Mouse (Mus musculus): ENCODE measurements around the gene Pid1. TPM values are rescaled to one million over a fixed set of nuclear protein-coding genes. Genes with fewer than 3 reads are reported as not detected.

Pid1 gene
- polyA plus RNA-seq, 1 experiment from 2014 or later, result 38.9 TPM

- Histone ChIP-seq H3K27ac (no peak overlapping the region), H3K4me3 (no peak overlapping the region), H3K27me3 (no peaks in the 10 kb centered on the region), H3K9ac (no peak overlapping the region), H3K9me3 (no peaks in the 10 kb centered on the region), H3K36me3 (no peaks in the 10 kb centered on the region), H3K4me1 (no peaks in the 10 kb centered on the region), H3K4me2 (replicated peaks) (no peak overlapping the region)
- ATAC-seq (ENCODE audit: insufficient number of reproducible peaks, insufficient read depth, low FRiP score, low TSS enrichment), result no peak
- WGBS, result 63% methylated on average over 3 of the region's 3 CpGs
Measured at GRCm38 (mm10) chr1:84253838-84254237, 110.1 kb downstream of the Pid1 start.

DNA sequence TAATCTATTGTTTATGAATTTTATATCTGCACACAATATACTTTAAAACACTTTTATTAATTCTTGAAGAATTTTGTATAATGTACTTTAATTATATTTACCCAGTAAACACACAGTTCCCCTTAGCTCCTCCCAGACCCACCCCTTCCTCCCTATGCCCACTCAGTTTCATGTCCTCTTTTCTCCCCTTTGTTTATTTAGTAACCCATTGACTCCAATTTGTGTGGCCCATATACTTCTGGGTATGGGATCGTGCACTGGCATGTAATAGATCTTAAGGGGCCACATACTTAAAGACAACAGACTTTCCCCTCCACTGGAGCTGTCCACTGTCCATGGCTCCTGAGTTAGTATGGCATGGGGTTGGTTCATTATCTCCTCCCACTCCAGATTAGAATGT is 112.8 kb downstream of the Pid1 start:
- no peaks in the 10 kb centered on the region for H3K36me3 ChIP-seq
- ATAC-seq (ENCODE audit: insufficient number of reproducible peaks, insufficient read depth, low FRiP score, low TSS enrichment), result no peak
- no peak overlapping the region for H3K4me3 ChIP-seq
- 68% methylated on average over 1 of the region's 1 CpGs for WGBS
- H3K4me2 ChIP-seq (replicated peaks), result no peak overlapping the region
- H3K27ac ChIP-seq, result no peak overlapping the region
- H3K27me3 ChIP-seq, result no peaks in the 10 kb centered on the region
- H3K9ac ChIP-seq, result no peak overlapping the region
- no peaks in the 10 kb centered on the region for H3K9me3 ChIP-seq
- no peaks in the 10 kb centered on the region for H3K4me1 ChIP-seq

- no peaks in the 10 kb centered on the region for H3K27me3 ChIP-seq
- no peaks in the 10 kb centered on the region for H3K4me1 ChIP-seq
- no peak overlapping the region for H3K9ac ChIP-seq
- H3K4me2 ChIP-seq (replicated peaks), result no peak overlapping the region
- no peak for ATAC-seq (ENCODE audit: insufficient number of reproducible peaks, insufficient read depth, low FRiP score, low TSS enrichment)
- H3K36me3 ChIP-seq, result no peaks in the 10 kb centered on the region
- H3K27ac ChIP-seq, result no peak overlapping the region
- WGBS, result 88% methylated on average over 1 of the region's 1 CpGs
- no peaks in the 10 kb centered on the region for H3K9me3 ChIP-seq
- H3K4me3 ChIP-seq, result no peak overlapping the region
Measured at GRCm38 (mm10) chr1:84250770-84251169, 113.2 kb downstream of the Pid1 start.

DNA sequence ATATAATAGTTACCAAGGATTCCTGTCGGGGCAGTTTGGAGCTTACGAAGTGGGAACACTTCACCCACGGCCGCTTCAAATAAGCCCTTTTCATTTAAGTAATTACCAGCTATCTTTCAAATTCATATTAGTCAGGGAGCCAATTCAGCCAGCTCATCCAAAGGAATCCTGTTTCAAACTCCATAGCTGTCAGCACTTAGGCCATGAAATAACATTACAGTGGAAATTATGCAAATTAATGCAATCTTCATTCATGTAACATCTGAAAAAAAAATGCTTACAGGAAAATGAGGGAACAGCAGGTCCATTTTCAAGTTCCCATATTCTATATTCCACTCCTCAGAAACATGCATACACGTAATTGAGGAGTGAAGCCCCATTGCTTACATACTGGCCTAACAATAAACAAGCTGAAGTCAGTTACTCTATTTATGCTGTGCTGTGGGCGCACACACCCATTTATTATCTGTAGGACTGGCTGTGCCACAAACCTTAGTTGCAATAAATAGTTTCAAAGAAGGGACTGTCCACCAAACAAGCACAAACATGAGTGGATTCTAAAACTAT is 114.1 kb downstream of the Pid1 start:
- ATAC-seq (ENCODE audit: insufficient number of reproducible peaks, insufficient read depth, low FRiP score, low TSS enrichment), result no peak
- Histone ChIP-seq H3K9ac (no peak overlapping the region), H3K36me3 (no peaks in the 10 kb centered on the region), H3K9me3 (no peaks in the 10 kb centered on the region), H3K27me3 (no peaks in the 10 kb centered on the region), H3K4me2 (replicated peaks) (no peak overlapping the region), H3K4me3 (no peak overlapping the region), H3K4me1 (no peaks in the 10 kb centered on the region), H3K27ac (no peak overlapping the region)
- 79% methylated on average over 6 of the region's 6 CpGs for WGBS

GRCm38 (mm10) chr1:84247111-84247510 is 116.9 kb downstream of the Pid1 start:
- no peak for ATAC-seq (ENCODE audit: insufficient number of reproducible peaks, insufficient read depth, low FRiP score, low TSS enrichment)
- Histone ChIP-seq H3K9ac (no peak overlapping the region), H3K27me3 (no peaks in the 10 kb centered on the region), H3K27ac (no peak overlapping the region), H3K36me3 (no peaks in the 10 kb centered on the region), H3K4me2 (replicated peaks) (no peak overlapping the region), H3K4me1 (no peaks in the 10 kb centered on the region), H3K9me3 (no peaks in the 10 kb centered on the region), H3K4me3 (no peak overlapping the region)
- WGBS, result 86% methylated on average over 3 of the region's 3 CpGs

GRCm38 (mm10) chr1:84241192-84241828 is 122.7 kb downstream of the Pid1 start:
- Histone ChIP-seq H3K27ac (no peak overlapping the region), H3K4me2 (replicated peaks) (no peak overlapping the region), H3K4me3 (no peak overlapping the region), H3K36me3 (no peaks in the 10 kb centered on the region), H3K9me3 (no peaks in the 10 kb centered on the region), H3K27me3 (no peaks in the 10 kb centered on the region), H3K4me1 (no peaks in the 10 kb centered on the region), H3K9ac (no peak overlapping the region)
- no peak for ATAC-seq (ENCODE audit: insufficient number of reproducible peaks, insufficient read depth, low FRiP score, low TSS enrichment)
- WGBS, result 86% methylated on average over 4 of the region's 4 CpGs

DNA sequence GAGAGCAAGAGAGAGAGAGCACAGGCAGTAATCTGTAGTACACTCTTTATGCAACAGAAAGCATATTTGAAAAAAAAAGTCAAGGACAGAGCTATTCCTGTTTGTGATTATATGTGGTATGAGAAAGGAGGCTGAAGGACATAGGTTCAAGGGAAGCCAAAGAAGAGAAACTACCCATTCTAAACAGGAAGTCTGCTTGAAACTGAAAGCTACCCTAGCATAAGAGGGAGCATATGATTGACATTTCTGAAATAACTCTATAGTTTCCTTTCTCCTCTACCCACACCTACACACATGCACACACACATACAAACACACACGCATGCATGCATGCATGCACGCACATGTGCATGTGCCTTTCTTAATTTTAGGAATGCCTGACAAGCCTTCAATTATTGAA is 123.8 kb downstream of the Pid1 start:
- no peak overlapping the region for H3K4me2 ChIP-seq (replicated peaks)

GRCm38 (mm10) chr1:84230431-84230830 is 133.5 kb downstream of the Pid1 start:
- H3K27me3 ChIP-seq, result no peaks in the 10 kb centered on the region
- no peak overlapping the region for H3K4me3 ChIP-seq
- ATAC-seq (ENCODE audit: insufficient number of reproducible peaks, insufficient read depth, low FRiP score, low TSS enrichment), result no peak
- no peak overlapping the region for H3K4me2 ChIP-seq (replicated peaks)
- no peaks in the 10 kb centered on the region for H3K4me1 ChIP-seq
- 79% methylated on average over 2 of the region's 2 CpGs for WGBS
- no peaks in the 10 kb centered on the region for H3K36me3 ChIP-seq
- no peaks in the 10 kb centered on the region for H3K9me3 ChIP-seq
- H3K9ac ChIP-seq, result no peak overlapping the region
- no peak overlapping the region for H3K27ac ChIP-seq

More for the DNA sequence above, 123.8 kb downstream of the Pid1 start:
- ATAC-seq (ENCODE audit: insufficient number of reproducible peaks, insufficient read depth, low FRiP score, low TSS enrichment), result no peak
- no peaks in the 10 kb centered on the region for H3K9me3 ChIP-seq
- no peak overlapping the region for H3K4me3 ChIP-seq
- no peaks in the 10 kb centered on the region for H3K27me3 ChIP-seq
- 97% methylated on average over 2 of the region's 2 CpGs for WGBS
- no peak overlapping the region for H3K27ac ChIP-seq
- H3K36me3 ChIP-seq, result no peaks in the 10 kb centered on the region
- H3K9ac ChIP-seq, result no peak overlapping the region
- H3K4me1 ChIP-seq, result no peaks in the 10 kb centered on the region

DNA sequence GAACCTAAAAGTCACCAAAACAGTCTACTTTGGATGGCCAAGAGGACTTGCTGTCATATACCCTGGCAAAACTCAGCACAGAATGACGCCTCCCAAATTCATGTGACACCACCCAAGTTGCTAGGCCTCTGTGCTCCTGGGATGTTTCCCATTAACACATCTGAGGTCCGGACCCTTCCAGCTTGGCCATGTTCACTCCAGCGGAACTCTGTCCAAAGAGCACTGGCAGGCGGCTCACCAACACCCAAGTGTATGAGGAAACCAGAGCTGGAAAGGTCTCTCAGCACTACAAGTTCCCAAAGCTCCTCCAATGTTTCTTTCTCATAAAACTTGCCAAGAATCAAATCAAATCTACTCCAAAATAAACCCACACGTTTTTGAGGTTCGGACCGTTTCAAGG is 138.4 kb downstream of the Pid1 start:
- Histone ChIP-seq H3K4me3 (no peak overlapping the region), H3K4me1 (no peaks in the 10 kb centered on the region), H3K36me3 (no peaks in the 10 kb centered on the region), H3K9me3 (no peaks in the 10 kb centered on the region), H3K27me3 (no peaks in the 10 kb centered on the region), H3K27ac (no peak overlapping the region), H3K9ac (no peak overlapping the region), H3K4me2 (replicated peaks) (no peak overlapping the region)
- no peak for ATAC-seq (ENCODE audit: insufficient number of reproducible peaks, insufficient read depth, low FRiP score, low TSS enrichment)
- WGBS, result 87% methylated on average over 7 of the region's 7 CpGs

- ATAC-seq (ENCODE audit: insufficient number of reproducible peaks, insufficient read depth, low FRiP score, low TSS enrichment), result no peak
- Histone ChIP-seq H3K4me3 (no peak overlapping the region), H3K27ac (no peak overlapping the region), H3K36me3 (no peaks in the 10 kb centered on the region), H3K27me3 (no peaks in the 10 kb centered on the region), H3K9me3 (no peaks in the 10 kb centered on the region), H3K4me2 (replicated peaks) (no peak overlapping the region), H3K4me1 (peaks cover 6% of the 10 kb centered on the region; the same call in 1 of the 2 replicates), H3K9ac (no peak overlapping the region)
- WGBS, result 85% methylated on average over 1 of the region's 1 CpGs
Measured at GRCm38 (mm10) chr1:84222051-84222450, 141.9 kb downstream of the Pid1 start.

- Histone ChIP-seq H3K9me3 (no peaks in the 10 kb centered on the region), H3K4me2 (replicated peaks) (no peak overlapping the region), H3K27me3 (no peaks in the 10 kb centered on the region), H3K27ac (no peak overlapping the region), H3K4me3 (no peak overlapping the region), H3K9ac (no peak overlapping the region), H3K4me1 (peaks cover 6% of the 10 kb centered on the region; the same call in 1 of the 2 replicates), H3K36me3 (no peaks in the 10 kb centered on the region)
- peak; percentile 52; the same call in 1 of the 2 replicates for ATAC-seq (ENCODE audit: insufficient number of reproducible peaks, insufficient read depth, low FRiP score, low TSS enrichment)
- 31% methylated on average over 7 of the region's 7 CpGs for WGBS
Measured at GRCm38 (mm10) chr1:84218605-84219004, 145.4 kb downstream of the Pid1 start.

DNA sequence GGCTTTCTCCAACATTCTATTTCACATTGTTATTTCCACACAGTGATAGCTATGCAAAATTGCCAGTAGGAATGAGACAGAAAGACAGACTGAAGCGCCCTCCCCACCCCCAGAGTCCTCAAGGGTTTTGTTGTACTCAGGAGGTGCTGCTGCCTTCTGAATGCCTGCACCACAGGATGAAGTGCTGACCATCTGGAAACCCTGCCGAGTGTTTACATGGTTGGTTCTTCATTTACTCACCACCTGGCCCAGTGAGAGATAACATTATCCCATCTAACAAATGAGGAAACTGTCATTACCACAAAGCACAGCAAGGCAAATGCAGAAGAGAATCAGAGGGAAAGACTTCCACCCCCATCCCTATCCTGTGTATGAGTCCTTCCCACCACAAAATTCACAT is 146.2 kb downstream of the Pid1 start:
- no peaks in the 10 kb centered on the region for H3K27me3 ChIP-seq
- no peak overlapping the region for H3K4me2 ChIP-seq (replicated peaks)
- WGBS, result 28% methylated on average over 2 of the region's 2 CpGs
- no peak for ATAC-seq (ENCODE audit: insufficient number of reproducible peaks, insufficient read depth, low FRiP score, low TSS enrichment)
- no peaks in the 10 kb centered on the region for H3K9me3 ChIP-seq
- no peak overlapping the region for H3K4me3 ChIP-seq
- H3K27ac ChIP-seq, result no peak overlapping the region
- peaks cover 6% of the 10 kb centered on the region; the same call in 1 of the 2 replicates for H3K4me1 ChIP-seq
- no peak overlapping the region for H3K9ac ChIP-seq
- H3K36me3 ChIP-seq, result no peaks in the 10 kb centered on the region
